Mouse (Mus musculus) kidney, postnatal 0 days (tissue): ENCODE data around the gene Trabd2b. TPM values are rescaled to one million over a fixed set of nuclear protein-coding genes. Genes with fewer than 3 reads are reported as not detected.

Experiments
- ATAC-seq: fragments of 200-750 bp; cut with Nextera tagmentation; replicated peaks from 2 replicates; pipeline ENCODE4 v1.8.0; 2017; ENCODE audit warnings: low read depth, moderate number of reproducible peaks, moderate TSS enrichment, moderate library complexity; ENCODE audit not compliant: low FRiP score
- DNase-seq: peaks from one replicate; pipeline ENCODE4 v3.0.0-alpha.2; 2016; ENCODE audit warnings: low spot score
- H3K27ac ChIP-seq: fragments of 300-500 bp; sonication (generic); 2 replicates; pipeline ENCODE4 v1.5.1; 2014; ENCODE audit warnings: mild to moderate bottlenecking
- H3K27me3 ChIP-seq: fragments of 300-500 bp; sonication (generic); 2 replicates; pipeline ENCODE4 v1.6.1; 2014; ENCODE audit warnings: low read length, mixed read lengths; ENCODE audit not compliant: insufficient read depth
- H3K36me3 ChIP-seq: fragments of 300-500 bp; sonication (generic); 2 replicates; pipeline ENCODE4 v1.6.1; 2014; ENCODE audit warnings: low read length, mixed read lengths; ENCODE audit not compliant: insufficient read depth
- H3K4me1 ChIP-seq: fragments of 300-500 bp; sonication (generic); replicated peaks from 2 replicates; pipeline ENCODE4 v1.6.1; 2014; ENCODE audit warnings: antibody characterized with exemption, low read length, mixed read lengths; ENCODE audit not compliant: insufficient read depth
- H3K4me2 ChIP-seq: fragments of 300-500 bp; sonication (generic); 2 replicates; pipeline ENCODE4 v1.6.1; 2014; ENCODE audit warnings: mild to moderate bottlenecking, low read length, moderate library complexity, mixed read lengths
- H3K4me3 ChIP-seq: fragments of 300-500 bp; sonication (generic); replicated peaks from 2 replicates; pipeline ENCODE4 v1.5.1; 2014; ENCODE audit warnings: low read depth, low read length
- H3K9ac ChIP-seq: fragments of 300-500 bp; sonication (generic); 2 replicates; pipeline ENCODE4 v1.6.1; 2014; ENCODE audit warnings: low read depth, low read length
- H3K9me3 ChIP-seq: fragments of 300-500 bp; sonication (generic); replicated peaks from 2 replicates; pipeline ENCODE4 v1.6.1; 2016; ENCODE audit warnings: low read length, inconsistent platforms, mixed read lengths
- CTCF ChIP-seq: IDR thresholded peaks from 2 replicates; pipeline ENCODE4 v1.5.1; 2016; ENCODE audit warnings: antibody characterized with exemption, low read depth, mild to moderate bottlenecking, moderate library complexity
- WGBS: fragments of 180-500 bp; shearing (Covaris S2); extraction: QIAGEN DNeasy Blood & Tissue Kit; methylation state at CpG from one replicate; pipeline ENCODE4 v1.1.7; 2014; 5-methylcytosine and 5-hydroxymethylcytosine counted together
- polyA plus RNA-seq: library from polyadenylated mRNA; unstranded; fragments of >200 nt; fragmentation: Nextera tagmentation; extraction: Ambion mirVana; gene quantifications from 2 replicates; pipeline ENCODE4 v1.2.1, GENCODE M21; 2015

The Trabd2b gene
- polyA plus RNA-seq, 1 experiment from 2014 or later: 5.2 TPM

DNA sequence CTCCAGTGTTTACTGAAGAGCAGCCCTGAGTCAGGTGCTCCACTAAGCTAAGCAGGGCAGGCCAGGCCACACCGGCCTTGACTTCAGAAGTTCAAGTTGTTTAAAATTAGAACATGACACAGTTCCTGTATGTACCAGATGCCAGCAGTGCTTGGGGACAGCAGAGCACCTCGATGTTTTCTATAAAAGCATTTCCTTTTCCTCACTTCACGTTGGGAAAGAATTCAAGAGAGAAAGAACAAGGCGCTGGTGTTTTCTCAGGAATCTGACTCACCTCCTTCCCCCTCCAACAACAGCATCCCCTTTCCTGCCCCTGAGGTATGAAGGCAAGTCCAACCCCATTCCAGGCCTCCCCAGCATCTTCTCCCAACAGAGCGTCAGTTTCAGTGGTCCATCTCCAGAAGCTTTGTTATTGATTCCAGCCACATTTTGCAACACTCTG is 108.8 kb downstream of the Trabd2b start:
- 33% methylated on average over 5 of the region's 5 CpGs for WGBS
- ATAC-seq: no peak
- H3K4me3 ChIP-seq: no peak overlapping the region
- H3K27ac ChIP-seq: no peak overlapping the region
- TF ChIP-seq CTCF: no peak
- H3K9me3 ChIP-seq: no peaks in the 10 kb centered on the region
- H3K4me1 ChIP-seq: peaks cover 5% of the 10 kb centered on the region; the same call in 1 of the 2 replicates
- H3K36me3 ChIP-seq: no peaks in the 10 kb centered on the region
- peak; percentile 14 for DNase-seq
- no peak overlapping the region for H3K9ac ChIP-seq
- no peak overlapping the region for H3K4me2 ChIP-seq
- no peaks in the 10 kb centered on the region for H3K27me3 ChIP-seq

GRCm38 (mm10) chr4:114516651-114517050 is 110.1 kb downstream of the Trabd2b start:
- ATAC-seq (no peak; the same call in 1 of the 2 replicates), DNase-seq (peak; percentile 14)
- no peaks in the 10 kb centered on the region for H3K9me3 ChIP-seq
- no peak overlapping the region for H3K27ac ChIP-seq
- H3K4me3 ChIP-seq: no peak overlapping the region
- no peaks in the 10 kb centered on the region for H3K36me3 ChIP-seq
- TF ChIP-seq CTCF: no peak
- H3K4me2 ChIP-seq: no peak overlapping the region
- H3K27me3 ChIP-seq: no peaks in the 10 kb centered on the region
- H3K9ac ChIP-seq: no peak overlapping the region
- H3K4me1 ChIP-seq: peaks cover 5% of the 10 kb centered on the region; the same call in 1 of the 2 replicates
- WGBS: 26% methylated on average over 4 of the region's 4 CpGs

- no peaks in the 10 kb centered on the region for H3K27me3 ChIP-seq
- no peak overlapping the region for H3K9ac ChIP-seq
- WGBS: 93% methylated on average over 3 of the region's 3 CpGs
- no peak overlapping the region for H3K4me3 ChIP-seq
- H3K27ac ChIP-seq: no peak overlapping the region
- no peak for TF ChIP-seq CTCF
- H3K4me2 ChIP-seq: no peak overlapping the region
- no peak for DNase-seq
- no peak for ATAC-seq
- no peaks in the 10 kb centered on the region for H3K9me3 ChIP-seq
- H3K36me3 ChIP-seq: no peaks in the 10 kb centered on the region
- H3K4me1 ChIP-seq: peaks cover 5% of the 10 kb centered on the region; the same call in 1 of the 2 replicates
Measured at GRCm38 (mm10) chr4:114518061-114518460, 111.5 kb downstream of the Trabd2b start.

GRCm38 (mm10) chr4:114518571-114518970 is 112.0 kb downstream of the Trabd2b start:
- ATAC-seq (no peak), DNase-seq (no peak)
- no peak overlapping the region for H3K9ac ChIP-seq
- TF ChIP-seq CTCF: no peak
- WGBS: 87% methylated on average over 1 of the region's 1 CpGs
- H3K4me2 ChIP-seq: no peak overlapping the region
- H3K4me3 ChIP-seq: no peak overlapping the region
- no peaks in the 10 kb centered on the region for H3K36me3 ChIP-seq
- no peaks in the 10 kb centered on the region for H3K9me3 ChIP-seq
- H3K4me1 ChIP-seq: peaks cover 5% of the 10 kb centered on the region
- no peaks in the 10 kb centered on the region for H3K27me3 ChIP-seq
- H3K27ac ChIP-seq: no peak overlapping the region

DNA sequence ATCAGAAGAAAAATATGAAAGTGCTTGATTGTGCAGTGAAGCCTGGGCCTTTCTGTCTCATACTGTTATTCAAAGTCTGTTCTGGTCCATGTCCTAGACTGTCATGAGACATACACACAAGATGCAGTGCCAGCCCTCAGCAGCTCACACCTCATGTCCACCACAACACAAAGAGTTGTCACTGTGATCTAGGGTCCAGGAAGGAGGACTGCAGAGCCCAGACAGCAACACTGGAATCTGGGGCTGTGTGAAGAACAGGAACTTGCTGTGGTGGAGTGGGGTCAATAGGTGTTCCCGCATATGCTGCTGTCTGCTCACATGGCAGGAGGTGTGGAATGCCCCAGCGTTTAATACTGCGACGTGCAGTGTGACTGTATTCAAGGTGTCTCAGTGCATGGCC is 112.8 kb downstream of the Trabd2b start:
- H3K27ac ChIP-seq: no peak overlapping the region
- 63% methylated on average over 4 of the region's 4 CpGs for WGBS
- no peak for TF ChIP-seq CTCF
- no peak overlapping the region for H3K4me3 ChIP-seq
- no peaks in the 10 kb centered on the region for H3K9me3 ChIP-seq
- H3K9ac ChIP-seq: no peak overlapping the region
- H3K27me3 ChIP-seq: no peaks in the 10 kb centered on the region
- H3K36me3 ChIP-seq: no peaks in the 10 kb centered on the region
- DNase-seq: no peak
- peaks cover 8% of the 10 kb centered on the region for H3K4me1 ChIP-seq
- H3K4me2 ChIP-seq: no peak overlapping the region
- ATAC-seq: no peak

DNA sequence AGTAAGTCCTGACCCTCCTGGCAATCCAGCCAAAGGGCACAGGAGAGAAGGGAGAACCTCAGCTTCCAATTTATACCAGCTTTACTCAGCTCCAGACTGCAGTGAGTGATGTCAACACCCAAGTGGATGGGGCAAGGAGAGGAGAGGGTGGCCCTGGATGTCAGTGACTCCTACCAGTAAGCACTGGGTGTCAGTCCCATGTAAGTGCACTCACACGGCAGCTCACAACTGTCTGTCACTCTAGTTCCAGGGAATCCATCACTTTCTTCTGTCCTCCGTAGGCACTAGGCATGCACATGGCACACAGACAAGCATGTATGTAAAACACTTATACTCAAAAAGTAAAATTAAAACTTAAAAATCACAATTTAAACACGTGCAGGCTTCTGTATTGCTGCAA is 113.4 kb downstream of the Trabd2b start:
- no peak for TF ChIP-seq CTCF

More for the DNA sequence above, 113.4 kb downstream of the Trabd2b start:
- WGBS: 90% methylated on average over 3 of the region's 3 CpGs
- ATAC-seq: no peak
- no peaks in the 10 kb centered on the region for H3K36me3 ChIP-seq
- peaks cover 8% of the 10 kb centered on the region for H3K4me1 ChIP-seq
- DNase-seq: no peak
- no peaks in the 10 kb centered on the region for H3K27me3 ChIP-seq
- H3K4me2 ChIP-seq: no peak overlapping the region
- no peak overlapping the region for H3K4me3 ChIP-seq
- no peak overlapping the region for H3K9ac ChIP-seq
- no peaks in the 10 kb centered on the region for H3K9me3 ChIP-seq
- no peak overlapping the region for H3K27ac ChIP-seq
